Mouse (Mus musculus) heart, adult 2 months (tissue): ENCODE measurements at regions not wholly inside any gene's neighbourhood (a gene's known extent, or its start where the extent isn't known, plus 50 kb on each side); places are given as distances from the start of the nearest gene placed in this dataset.
A peak's percentile ranks its signal among the peaks of the same experiment; 100 is the strongest.

ENCODE experiments used
- DNase-seq, 2 experiments: peaks; one replicate each; pipeline ENCODE4 v3.0.0; 2021
- H3K27ac ChIP-seq: fragments of 200-600 bp; 2 replicates; pipeline ENCODE4 v1.8.1; 2022
- H3K27me3 ChIP-seq: fragments of 200-500 bp; 2 replicates; pipeline ENCODE4 v1.6.1; 2012; ENCODE audit warnings: mild to moderate bottlenecking, low read length, inconsistent platforms, mixed read lengths; ENCODE audit not compliant: control insufficient read depth, insufficient read depth
- H3K36me3 ChIP-seq: fragments of 200-500 bp; 2 replicates; pipeline ENCODE4 v1.6.1; 2012; ENCODE audit warnings: low read length, inconsistent platforms; ENCODE audit not compliant: control insufficient read depth, insufficient read depth
- H3K4me1 ChIP-seq: fragments of 200-500 bp; 2 replicates; pipeline ENCODE4 v1.6.1; 2011; ENCODE audit warnings: low read length; ENCODE audit not compliant: control insufficient read depth, insufficient read depth
- H3K4me3 ChIP-seq: fragments of 200-600 bp; 2 replicates; pipeline ENCODE4 v1.8.1; 2022
- H3K79me2 ChIP-seq: fragments of 200-500 bp; replicated peaks from 2 replicates; pipeline ENCODE4 v1.6.1; 2012; ENCODE audit warnings: mild to moderate bottlenecking, inconsistent platforms, low read length, moderate library complexity, mixed read lengths; ENCODE audit not compliant: control insufficient read depth, insufficient read depth
- H3K9ac ChIP-seq: fragments of 200-500 bp; 2 replicates; pipeline ENCODE4 v1.6.1; 2012; ENCODE audit warnings: low read depth, mild to moderate bottlenecking, control low read depth, inconsistent platforms, low read length, mixed read lengths
- CTCF ChIP-seq: fragments of 200-600 bp; IDR thresholded peaks from 2 replicates; pipeline ENCODE4 v1.8.1; 2022; ENCODE audit warnings: antibody characterized with exemption, mild to moderate bottlenecking, moderate library complexity
- EP300 ChIP-seq: fragments of 200-500 bp; IDR thresholded peaks from 2 replicates; pipeline ENCODE4 v1.6.1; 2011; ENCODE audit warnings: low read depth, low read length, control low read depth; ENCODE audit not compliant: insufficient read depth
- POLR2A ChIP-seq: fragments of 200-500 bp; IDR thresholded peaks from 2 replicates; pipeline ENCODE4 v1.6.1; 2011; ENCODE audit warnings: mild to moderate bottlenecking, low read depth, low read length, control low read depth; ENCODE audit not compliant: insufficient read depth
- WGBS: fragments of 180-500 bp; shearing (Covaris S2); methylation state at CpG from one replicate; pipeline ENCODE4 v1.1.7; 2018; 5-methylcytosine and 5-hydroxymethylcytosine counted together
- intact Hi-C: fragments of 180-260 bp; cut with DNase I; formaldehyde crosslinking; loops from one replicate; pipeline ENCODE4 v1.15.1; 2025

GRCm38 (mm10) chr16:39512774-39513173 lies 471.4 kb upstream of the Lsamp start:
- 26% methylated on average over 1 of the region's 1 CpGs for WGBS

GRCm38 (mm10) chr16:39513659-39514058 lies 470.5 kb upstream of the Lsamp start:
- Histone ChIP-seq H3K9ac (no peak overlapping the region), H3K27ac (no peak overlapping the region), H3K4me3 (no peak overlapping the region), H3K27me3 (no peaks in the 10 kb centered on the region), H3K79me2 (no peaks in the 10 kb centered on the region), H3K4me1 (no peaks in the 10 kb centered on the region), H3K36me3 (no peaks in the 10 kb centered on the region)
- DNase-seq = no peak
- TF ChIP-seq CTCF (no peak), POLR2A (no peak), EP300 (no peak)
- intact Hi-C loops = no loop called here
- 44% methylated on average over 1 of the region's 1 CpGs for WGBS

More at GRCm38 (mm10) chr16:39512774-39513173, 471.4 kb upstream of the Lsamp start:
- Histone ChIP-seq H3K4me1 (no peaks in the 10 kb centered on the region), H3K79me2 (no peaks in the 10 kb centered on the region), H3K27me3 (no peaks in the 10 kb centered on the region), H3K9ac (no peak overlapping the region), H3K27ac (no peak overlapping the region), H3K4me3 (no peak overlapping the region), H3K36me3 (no peaks in the 10 kb centered on the region)
- TF ChIP-seq POLR2A = no peak
- TF ChIP-seq EP300 = no peak
- no peak for TF ChIP-seq CTCF
- intact Hi-C loops = no loop called here
- DNase-seq = no peak

GRCm38 (mm10) chr16:39531106-39531505 lies 453.1 kb upstream of the Lsamp start:
- WGBS = 45% methylated on average over 3 of the region's 3 CpGs
- intact Hi-C loops = no loop called here
- Histone ChIP-seq H3K4me3 (no peak overlapping the region), H3K79me2 (no peaks in the 10 kb centered on the region), H3K4me1 (no peaks in the 10 kb centered on the region), H3K27ac (no peak overlapping the region), H3K27me3 (no peaks in the 10 kb centered on the region), H3K36me3 (no peaks in the 10 kb centered on the region), H3K9ac (no peak overlapping the region)
- DNase-seq = no peak
- no peak for TF ChIP-seq CTCF
- no peak for TF ChIP-seq POLR2A
- TF ChIP-seq EP300 = no peak

- DNase-seq = no peak
- TF ChIP-seq CTCF = no peak
- TF ChIP-seq EP300 = no peak
- no peak for TF ChIP-seq POLR2A
- no peaks in the 10 kb centered on the region for H3K36me3 ChIP-seq
- H3K4me3 ChIP-seq = no peak overlapping the region
- H3K4me1 ChIP-seq = no peaks in the 10 kb centered on the region
- intact Hi-C loops = no loop called here
- H3K79me2 ChIP-seq = no peaks in the 10 kb centered on the region
- H3K9ac ChIP-seq = no peak overlapping the region
- WGBS = 84% methylated on average over 3 of the region's 3 CpGs
- H3K27ac ChIP-seq = no peak overlapping the region
- no peaks in the 10 kb centered on the region for H3K27me3 ChIP-seq
These were observed 451.4 kb upstream of the Lsamp start for GRCm38 (mm10) chr16:39532770-39533169.

GRCm38 (mm10) chr16:39533351-39533750 lies 450.8 kb upstream of the Lsamp start:
- intact Hi-C loops = no loop called here
- Histone ChIP-seq H3K27me3 (no peaks in the 10 kb centered on the region), H3K79me2 (no peaks in the 10 kb centered on the region), H3K4me1 (no peaks in the 10 kb centered on the region), H3K9ac (no peak overlapping the region), H3K27ac (no peak overlapping the region), H3K36me3 (no peaks in the 10 kb centered on the region), H3K4me3 (no peak overlapping the region)
- WGBS = 91% methylated on average over 6 of the region's 6 CpGs
- no peak for DNase-seq
- TF ChIP-seq EP300 (no peak), POLR2A (no peak), CTCF (no peak)

- H3K27me3 ChIP-seq = no peaks in the 10 kb centered on the region
- H3K4me3 ChIP-seq = no peak overlapping the region
- H3K36me3 ChIP-seq = no peaks in the 10 kb centered on the region
- no peaks in the 10 kb centered on the region; the same call in 1 of the 2 replicates for H3K4me1 ChIP-seq
- no peak for TF ChIP-seq CTCF
- no peak for TF ChIP-seq EP300
- TF ChIP-seq POLR2A = no peak
- no peak overlapping the region for H3K9ac ChIP-seq
- intact Hi-C loops = no loop called here
- DNase-seq = peak; percentile 4 to 20
- 71% methylated on average over 2 of the region's 2 CpGs for WGBS
- H3K27ac ChIP-seq = no peak overlapping the region
- no peaks in the 10 kb centered on the region for H3K79me2 ChIP-seq
These were observed 430.8 kb upstream of the Lsamp start for GRCm38 (mm10) chr16:39553316-39553715.
